Mouse (Mus musculus) limb, embryonic 13.5 days (tissue): ENCODE data around the gene Krt78. TPM values are rescaled to one million over a fixed set of nuclear protein-coding genes. Genes with fewer than 3 reads are reported as not detected.

ENCODE experiments used
- ATAC-seq: fragments of 200-750 bp; cut with Nextera tagmentation; 2 replicates; pipeline ENCODE4 v1.8.0; 2017; ENCODE audit warnings: low read depth, moderate number of reproducible peaks, moderate TSS enrichment; ENCODE audit not compliant: low FRiP score
- H3K27ac ChIP-seq: fragments of 300-500 bp; sonication (generic); 2 replicates; pipeline ENCODE4 v1.5.1; 2015; ENCODE audit warnings: inconsistent platforms, mild to moderate bottlenecking, moderate library complexity
- H3K27me3 ChIP-seq: fragments of 300-500 bp; sonication (generic); 2 replicates; pipeline ENCODE4 v1.6.1; 2015; ENCODE audit warnings: mild to moderate bottlenecking, inconsistent platforms
- H3K36me3 ChIP-seq: fragments of 300-500 bp; sonication (generic); 2 replicates; pipeline ENCODE4 v1.6.1; 2015; ENCODE audit warnings: inconsistent platforms, mild to moderate bottlenecking, moderate library complexity
- H3K4me1 ChIP-seq: fragments of 300-500 bp; sonication (generic); 2 replicates; pipeline ENCODE4 v1.6.1; 2015; ENCODE audit warnings: inconsistent platforms
- H3K4me2 ChIP-seq: fragments of 300-500 bp; sonication (generic); replicated peaks from 2 replicates; pipeline ENCODE4 v1.6.1; 2015; ENCODE audit warnings: inconsistent platforms, mild to moderate bottlenecking, moderate library complexity
- H3K4me3 ChIP-seq: fragments of 300-500 bp; sonication (generic); 2 replicates; pipeline ENCODE4 v1.5.1; 2015; ENCODE audit warnings: moderate library complexity, mild to moderate bottlenecking, inconsistent platforms
- H3K9ac ChIP-seq: fragments of 300-500 bp; sonication (generic); 2 replicates; pipeline ENCODE4 v1.6.1; 2015; ENCODE audit warnings: mild to moderate bottlenecking, inconsistent platforms
- H3K9me3 ChIP-seq: fragments of 300-500 bp; sonication (generic); 2 replicates; pipeline ENCODE4 v1.6.1; 2016; ENCODE audit warnings: inconsistent platforms
- WGBS: fragments of 180-500 bp; shearing (Covaris S2); methylation state at CpG from one replicate; pipeline ENCODE4 v1.1.7; 2015; 5-methylcytosine and 5-hydroxymethylcytosine counted together
- polyA plus RNA-seq: library from polyadenylated mRNA; unstranded; fragments of >200 nt; fragmentation: Nextera tagmentation; extraction: Ambion mirVana; gene quantifications from 2 replicates; pipeline ENCODE4 v1.2.1, GENCODE M21; 2015

Gene Krt78
- polyA plus RNA-seq, 1 experiment from 2014 or later: not detected

- H3K9ac ChIP-seq: peak overlapping the region; percentile 43
- WGBS: 10% methylated on average over 6 of the region's 6 CpGs
Observed at GRCm38 (mm10) chr15:101984746-101985145, 30.7 kb upstream of the Krt78 start.

GRCm38 (mm10) chr15:101983949-101984601 is 30.0 kb upstream of the Krt78 start:
- Histone ChIP-seq H3K4me1 (peaks cover 11% of the 10 kb centered on the region; the same call in 1 of the 2 replicates), H3K27ac (peak overlapping the region; percentile 48), H3K9me3 (no peaks in the 10 kb centered on the region), H3K36me3 (no peaks in the 10 kb centered on the region), H3K9ac (peak overlapping the region; percentile 43), H3K4me2 (peak overlapping the region; percentile 56), H3K27me3 (0 out of 2 replicates have a peak, but pooled peaks cover 3% of the 10 kb centered on the region), H3K4me3 (peak overlapping the region; percentile 25)
- WGBS: 2% methylated on average over 15 of the region's 15 CpGs
- ATAC-seq: peak; percentile 92

More at GRCm38 (mm10) chr15:101984746-101985145, 30.7 kb upstream of the Krt78 start:
- Histone ChIP-seq H3K4me2 (peak overlapping the region; percentile 56), H3K27me3 (0 out of 2 replicates have a peak, but pooled peaks cover 3% of the 10 kb centered on the region), H3K27ac (peak overlapping the region; percentile 48; the same call in 1 of the 2 replicates), H3K9me3 (no peaks in the 10 kb centered on the region), H3K36me3 (no peaks in the 10 kb centered on the region), H3K4me1 (peaks cover 11% of the 10 kb centered on the region; the same call in 1 of the 2 replicates), H3K4me3 (no peak overlapping the region)
- no peak for ATAC-seq

- WGBS: 78% methylated on average over 13 of the region's 13 CpGs
- H3K4me3 ChIP-seq: 0 out of 2 replicates have a peak overlapping the region, but pooled peaks have one; percentile 25
- H3K27ac ChIP-seq: peak overlapping the region; percentile 39; the same call in 1 of the 2 replicates
- no peaks in the 10 kb centered on the region for H3K36me3 ChIP-seq
- peak overlapping the region; percentile 2; the same call in 1 of the 2 replicates for H3K9ac ChIP-seq
- H3K9me3 ChIP-seq: no peaks in the 10 kb centered on the region
- peak overlapping the region; percentile 56 for H3K4me2 ChIP-seq
- H3K27me3 ChIP-seq: no peaks in the 10 kb centered on the region
- H3K4me1 ChIP-seq: peaks cover 10% of the 10 kb centered on the region; the same call in 1 of the 2 replicates
- ATAC-seq: no peak
Observed at GRCm38 (mm10) chr15:101983315-101983948, 29.3 kb upstream of the Krt78 start.

GRCm38 (mm10) chr15:101980849-101981248 is 26.8 kb upstream of the Krt78 start:
- no peak for ATAC-seq
- no peaks in the 10 kb centered on the region for H3K36me3 ChIP-seq
- H3K27ac ChIP-seq: peak overlapping the region; percentile 15; the same call in 1 of the 2 replicates
- 55% methylated on average over 6 of the region's 6 CpGs for WGBS
- 0 out of 2 replicates have a peak overlapping the region, but pooled peaks have one; percentile 35 for H3K9ac ChIP-seq
- H3K4me2 ChIP-seq: no peak overlapping the region
- H3K4me1 ChIP-seq: peaks cover 33% of the 10 kb centered on the region
- no peaks in the 10 kb centered on the region for H3K27me3 ChIP-seq
- H3K9me3 ChIP-seq: no peaks in the 10 kb centered on the region
- H3K4me3 ChIP-seq: no peak overlapping the region

GRCm38 (mm10) chr15:101977043-101977726 is 23.1 kb upstream of the Krt78 start:
- Histone ChIP-seq H3K36me3 (no peaks in the 10 kb centered on the region), H3K27ac (peak overlapping the region; percentile 86), H3K27me3 (no peaks in the 10 kb centered on the region), H3K9ac (peak overlapping the region; percentile 62), H3K4me3 (peak overlapping the region; percentile 36), H3K4me2 (peak overlapping the region; percentile 68), H3K4me1 (peaks cover 51% of the 10 kb centered on the region), H3K9me3 (no peaks in the 10 kb centered on the region)
- WGBS: 1% methylated on average over 39 of the region's 39 CpGs
- peak; percentile 82 for ATAC-seq

GRCm38 (mm10) chr15:101976641-101977040 is 22.6 kb upstream of the Krt78 start:
- Histone ChIP-seq H3K9ac (peak overlapping the region; percentile 62; the same call in 1 of the 2 replicates), H3K36me3 (no peaks in the 10 kb centered on the region), H3K4me3 (no peak overlapping the region), H3K4me2 (peak overlapping the region; percentile 68), H3K27me3 (no peaks in the 10 kb centered on the region), H3K4me1 (peaks cover 51% of the 10 kb centered on the region), H3K27ac (peak overlapping the region; percentile 86), H3K9me3 (no peaks in the 10 kb centered on the region)
- no peak for ATAC-seq
- WGBS: 34% methylated on average over 3 of the region's 3 CpGs

GRCm38 (mm10) chr15:101976023-101976422 is 21.9 kb upstream of the Krt78 start:
- Histone ChIP-seq H3K4me1 (peaks cover 51% of the 10 kb centered on the region), H3K27ac (peak overlapping the region; percentile 86), H3K27me3 (no peaks in the 10 kb centered on the region), H3K4me2 (peak overlapping the region; percentile 23; the same call in 1 of the 2 replicates), H3K36me3 (no peaks in the 10 kb centered on the region), H3K9me3 (no peaks in the 10 kb centered on the region), H3K4me3 (no peak overlapping the region), H3K9ac (peak overlapping the region; percentile 31; the same call in 1 of the 2 replicates)
- whole genome bisulfite sequencing: 9% methylated on average over 5 of the region's 5 CpGs
- peak; percentile 52; the same call in 1 of the 2 replicates for ATAC-seq

GRCm38 (mm10) chr15:101974083-101974845 is 20.2 kb upstream of the Krt78 start:
- peaks cover 48% of the 10 kb centered on the region for H3K4me1 ChIP-seq
- peak overlapping the region; percentile 52; the same call in 1 of the 2 replicates for H3K27ac ChIP-seq

GRCm38 (mm10) chr15:101973414-101974077 is 19.5 kb upstream of the Krt78 start:
- Histone ChIP-seq H3K36me3 (no peaks in the 10 kb centered on the region), H3K4me3 (no peak overlapping the region), H3K9me3 (no peaks in the 10 kb centered on the region), H3K4me1 (peaks cover 48% of the 10 kb centered on the region), H3K27ac (no peak overlapping the region), H3K4me2 (no peak overlapping the region), H3K9ac (no peak overlapping the region), H3K27me3 (no peaks in the 10 kb centered on the region)
- WGBS: 14% methylated on average over 15 of the region's 15 CpGs
- no peak for ATAC-seq

More at GRCm38 (mm10) chr15:101974083-101974845, 20.2 kb upstream of the Krt78 start:
- no peak overlapping the region for H3K9ac ChIP-seq
- no peaks in the 10 kb centered on the region for H3K9me3 ChIP-seq
- no peak overlapping the region for H3K4me2 ChIP-seq
- WGBS: 59% methylated on average over 16 of the region's 16 CpGs
- H3K36me3 ChIP-seq: no peaks in the 10 kb centered on the region
- no peaks in the 10 kb centered on the region for H3K27me3 ChIP-seq
- ATAC-seq: no peak
- H3K4me3 ChIP-seq: no peak overlapping the region

- Histone ChIP-seq H3K4me1 (peaks cover 20% of the 10 kb centered on the region), H3K4me2 (no peak overlapping the region), H3K9ac (no peak overlapping the region), H3K9me3 (no peaks in the 10 kb centered on the region), H3K27ac (no peak overlapping the region), H3K27me3 (no peaks in the 10 kb centered on the region), H3K36me3 (no peaks in the 10 kb centered on the region), H3K4me3 (no peak overlapping the region)
- 9% methylated on average over 3 of the region's 6 CpGs for WGBS
- no peak; the same call in 1 of the 2 replicates for ATAC-seq
Observed at GRCm38 (mm10) chr15:101970536-101970935, 16.4 kb upstream of the Krt78 start.

GRCm38 (mm10) chr15:101966808-101967207 is 12.7 kb upstream of the Krt78 start:
- no peak overlapping the region for H3K4me3 ChIP-seq
- no peak for ATAC-seq
- H3K9me3 ChIP-seq: no peaks in the 10 kb centered on the region
- no peak overlapping the region for H3K27ac ChIP-seq
- no peak overlapping the region for H3K9ac ChIP-seq
- no peaks in the 10 kb centered on the region for H3K4me1 ChIP-seq
- H3K4me2 ChIP-seq: no peak overlapping the region
- no peaks in the 10 kb centered on the region for H3K27me3 ChIP-seq
- H3K36me3 ChIP-seq: no peaks in the 10 kb centered on the region
- WGBS: 76% methylated on average over 8 of the region's 8 CpGs
